Mouse (Mus musculus) gastrocnemius, postnatal 25 days (tissue): Measurements from ENCODE around the gene Gm16181. TPM values are rescaled to one million over a fixed set of nuclear protein-coding genes. Genes with fewer than 3 reads are reported as not detected.

Source experiments
- DNase-seq: peaks from one replicate; pipeline ENCODE4 v3.0.0; 2022
- total RNA-seq, 2 experiments: library from RNA; stranded (reverse); gene quantifications; 1 replicate in 1 of 2; 2 replicates in 1 of 2; pipeline ENCODE4 v1.2.3; 2021

Gm16181 gene
- total RNA-seq, 2 experiments from 2014 or later = 0.70 TPM; not detected in 1

DNA sequence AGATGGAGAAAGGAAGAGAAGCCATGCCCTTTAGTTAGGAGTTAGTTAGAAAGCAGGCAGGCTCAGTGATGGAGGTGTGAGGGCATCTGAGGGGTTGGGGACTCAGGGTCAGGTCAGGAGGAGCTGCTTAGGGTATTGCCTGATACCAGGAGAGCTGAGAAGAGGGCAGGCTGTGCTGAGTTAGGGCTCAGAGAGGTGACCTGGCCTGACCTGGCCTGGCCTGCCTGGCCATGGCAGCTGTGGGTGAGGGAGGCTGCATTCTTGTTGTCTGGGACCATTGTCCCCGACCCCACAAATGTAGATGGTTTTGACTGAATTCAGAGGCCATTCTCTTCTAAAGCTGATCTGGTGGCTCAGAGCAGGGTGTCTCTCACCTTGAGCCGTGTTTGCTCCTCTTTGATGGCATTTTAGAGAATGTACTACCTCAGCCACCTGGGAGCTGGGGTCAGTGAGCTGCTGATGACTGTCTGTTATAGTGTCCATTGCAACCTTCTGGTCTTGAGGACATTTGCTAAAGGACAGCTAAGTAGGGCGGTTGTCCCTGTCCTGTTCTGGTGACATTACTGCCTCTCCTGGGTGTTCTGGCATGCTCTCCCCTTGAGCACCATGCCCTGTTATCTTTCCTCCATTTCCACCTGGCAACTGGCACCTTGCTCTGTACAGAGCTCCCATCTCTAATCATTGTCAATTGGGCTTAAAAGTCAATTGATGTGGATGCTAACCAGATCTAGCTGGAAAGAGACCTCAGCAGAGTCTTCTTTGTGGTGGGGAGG, 29.9 kb downstream of the Gm16181 start:
- no peak for DNase-seq

DNA sequence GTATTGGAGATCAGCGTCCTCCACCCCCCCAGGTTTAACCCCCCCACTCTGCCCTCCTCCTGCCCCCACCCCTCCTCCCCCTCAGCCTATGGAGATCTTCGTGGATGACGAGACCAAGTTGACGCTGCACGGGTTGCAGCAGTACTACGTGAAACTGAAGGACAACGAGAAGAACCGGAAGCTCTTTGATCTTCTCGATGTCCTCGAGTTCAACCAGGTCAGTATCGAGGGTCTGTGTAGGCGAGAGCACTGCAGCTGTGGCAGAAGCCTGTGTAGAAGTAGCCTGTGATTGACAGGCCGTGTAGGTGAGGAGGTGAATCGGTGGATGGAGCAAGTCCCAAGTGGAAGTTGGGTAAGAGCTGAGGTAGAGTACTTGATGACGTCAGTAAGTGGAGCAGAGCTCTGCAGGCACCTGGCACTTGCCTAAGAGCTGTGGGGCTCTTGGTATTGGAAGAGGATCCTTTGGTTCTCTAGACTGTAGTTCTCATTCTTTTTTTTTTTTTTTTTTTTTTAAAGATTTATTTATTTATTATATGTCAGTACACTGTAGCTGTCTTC, 30.6 kb downstream of the Gm16181 start:
- no peak for DNase-seq

DNA sequence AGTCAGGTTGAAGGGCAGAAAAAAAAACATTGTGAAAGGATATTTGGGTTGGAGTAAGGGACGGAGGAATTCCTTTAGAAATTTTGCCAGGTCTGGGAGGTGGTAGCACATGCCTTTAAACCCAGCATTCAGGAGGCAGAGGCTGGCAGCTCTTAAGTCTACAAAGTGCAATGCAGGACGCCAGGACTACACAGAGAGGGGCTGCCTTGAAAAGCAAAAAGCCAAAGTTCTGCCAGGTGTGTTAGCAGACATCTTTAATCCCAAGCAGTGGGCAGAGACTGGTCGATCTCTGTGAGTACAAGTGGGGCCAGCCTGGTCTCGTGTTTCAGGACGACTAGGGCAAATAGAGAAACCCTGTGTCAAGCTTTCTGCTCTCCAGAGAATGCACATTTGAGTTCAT, 31.3 kb downstream of the Gm16181 start:
- no peak for DNase-seq

DNA sequence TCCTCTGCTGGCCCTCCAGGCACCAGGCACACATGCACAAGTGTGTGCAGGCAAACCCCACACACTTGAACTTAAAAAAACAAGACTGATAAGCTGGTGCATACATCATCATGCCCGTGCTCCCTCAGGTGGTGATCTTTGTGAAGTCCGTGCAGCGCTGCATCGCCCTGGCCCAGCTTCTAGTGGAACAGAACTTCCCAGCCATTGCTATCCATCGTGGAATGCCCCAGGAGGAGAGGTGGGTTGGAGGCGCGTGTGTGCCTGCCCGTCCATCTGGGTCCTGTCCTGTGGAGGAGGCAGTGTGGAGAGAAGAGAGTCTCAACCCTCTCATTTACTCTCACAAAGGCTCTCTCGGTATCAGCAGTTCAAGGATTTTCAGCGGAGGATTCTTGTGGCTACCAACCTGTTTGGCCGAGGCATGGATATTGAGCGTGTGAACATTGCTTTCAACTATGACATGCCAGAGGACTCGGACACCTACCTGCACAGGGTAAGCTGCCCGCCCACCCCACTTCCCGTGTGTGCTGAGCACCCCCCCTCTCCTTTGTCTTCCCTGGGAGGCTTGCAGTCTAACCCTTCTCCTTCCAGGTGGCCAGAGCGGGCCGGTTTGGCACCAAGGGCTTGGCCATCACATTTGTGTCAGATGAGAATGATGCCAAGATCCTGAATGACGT, 32.1 kb downstream of the Gm16181 start:
- no peak for DNase-seq

DNA sequence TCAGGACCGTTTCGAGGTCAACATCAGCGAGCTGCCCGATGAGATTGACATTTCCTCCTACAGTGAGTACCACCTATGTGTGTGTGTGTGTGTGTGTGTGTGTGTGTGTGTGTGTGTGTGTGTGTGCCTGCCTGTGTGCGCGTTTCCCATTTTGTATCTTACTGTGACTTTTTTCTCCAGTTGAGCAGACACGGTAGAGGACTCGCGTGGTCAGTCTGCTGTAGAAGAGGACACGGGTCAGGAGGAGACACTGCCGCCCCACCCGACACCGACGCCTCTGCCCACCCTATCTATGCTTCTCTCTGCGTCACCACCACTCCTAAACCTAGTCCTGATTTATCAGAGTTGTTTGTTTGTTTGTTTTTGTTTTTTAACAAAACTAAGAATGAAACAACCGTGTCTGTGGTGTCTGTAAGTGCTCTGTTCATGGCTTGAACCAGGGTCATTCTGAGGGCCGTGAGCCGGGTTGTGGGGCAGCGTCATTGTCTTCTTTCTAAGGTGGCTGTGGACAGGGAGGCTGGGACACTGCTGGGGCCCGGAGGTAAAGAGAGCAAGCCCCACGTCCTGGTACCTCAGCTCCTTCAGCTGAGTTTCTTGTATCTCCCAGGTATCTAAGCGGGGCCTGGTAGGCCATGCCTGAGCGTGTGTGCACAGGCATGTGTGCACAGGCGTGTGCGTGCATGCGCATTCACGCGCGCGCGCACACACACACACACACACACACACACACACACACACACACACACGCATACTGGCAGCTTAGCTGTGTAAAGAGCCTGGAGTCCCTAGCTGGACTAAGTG, 32.9 kb downstream of the Gm16181 start:
- no peak for DNase-seq

DNA sequence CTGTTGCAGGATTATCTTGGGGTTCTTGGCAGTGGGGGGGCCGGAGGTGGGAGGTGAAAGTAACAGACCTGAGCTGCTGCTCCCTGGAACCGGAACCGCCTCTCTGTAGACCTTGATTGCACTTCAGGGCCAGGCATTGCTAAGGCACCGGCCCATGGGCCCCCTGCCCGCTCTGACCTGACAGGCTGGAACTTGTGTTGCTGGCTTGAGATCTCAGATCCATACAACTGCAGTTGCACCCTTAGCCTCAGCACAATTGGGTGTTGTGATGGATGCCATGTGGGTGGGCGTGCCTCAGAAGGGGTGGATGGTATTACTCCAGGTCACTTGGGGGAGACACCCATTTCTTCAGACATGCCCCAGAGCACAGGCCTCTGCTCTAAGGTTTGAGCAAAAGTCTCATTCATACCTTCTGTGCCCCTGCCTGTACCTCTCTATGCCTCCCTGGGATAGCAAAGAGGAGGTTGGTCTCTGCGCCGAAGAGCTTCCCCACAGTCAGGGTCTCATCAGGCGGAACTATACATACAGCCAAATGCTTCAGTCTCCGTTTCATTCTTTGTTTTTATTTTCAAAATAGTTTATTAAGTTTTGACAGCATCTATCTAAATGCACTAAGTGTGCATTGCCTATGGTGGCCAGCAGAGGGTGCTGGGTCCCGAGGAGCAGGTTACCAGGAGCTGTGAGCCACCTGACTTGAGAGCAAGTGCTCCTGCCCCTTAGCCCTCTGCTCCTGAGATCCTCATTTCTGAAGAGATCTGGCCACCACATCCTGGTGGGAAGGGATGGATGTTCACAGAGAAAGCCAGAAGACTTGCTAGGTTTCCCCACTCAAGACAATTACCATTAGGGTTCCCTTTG, 33.8 kb downstream of the Gm16181 start:
- no peak for DNase-seq

DNA sequence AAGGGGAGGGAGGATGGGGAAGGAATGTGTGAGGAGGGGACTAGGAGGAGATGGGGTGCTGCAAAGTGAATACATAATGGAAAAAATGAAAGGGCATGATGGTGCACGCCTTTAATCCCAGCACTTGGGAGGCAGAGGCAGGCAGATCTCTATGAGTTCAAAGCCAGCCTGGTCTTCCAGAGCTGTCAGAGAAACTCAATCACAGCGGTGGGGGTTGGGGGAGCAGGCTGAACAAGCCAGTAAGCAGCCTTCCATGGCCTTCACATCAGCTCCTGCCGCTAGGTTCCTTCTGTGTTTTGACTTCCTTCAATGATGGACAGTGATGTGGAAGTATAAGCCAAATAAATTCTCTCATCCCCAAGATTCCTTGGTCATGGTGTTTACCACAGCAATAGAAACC, 34.7 kb downstream of the Gm16181 start:
- DNase-seq = no peak

DNA sequence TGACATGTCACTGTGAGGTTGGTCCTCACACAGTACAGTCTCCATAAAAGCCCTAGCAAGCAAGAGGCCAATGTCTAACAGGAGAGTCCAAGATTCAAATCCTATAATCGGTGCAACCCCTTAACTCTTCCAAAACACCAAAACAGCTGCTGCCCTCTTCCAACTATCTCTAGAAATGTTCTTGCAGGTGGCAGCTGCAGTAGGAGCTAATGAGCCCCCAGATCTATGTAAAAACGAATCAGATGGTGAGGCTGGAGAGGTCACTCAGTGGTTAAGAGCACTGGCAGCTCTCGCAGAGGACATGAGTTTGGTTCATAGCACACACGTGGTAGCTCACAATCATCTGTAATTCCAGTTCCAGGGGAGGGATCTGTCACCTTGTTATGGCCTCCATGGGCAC, 35.1 kb downstream of the Gm16181 start:
- no peak for DNase-seq

DNA sequence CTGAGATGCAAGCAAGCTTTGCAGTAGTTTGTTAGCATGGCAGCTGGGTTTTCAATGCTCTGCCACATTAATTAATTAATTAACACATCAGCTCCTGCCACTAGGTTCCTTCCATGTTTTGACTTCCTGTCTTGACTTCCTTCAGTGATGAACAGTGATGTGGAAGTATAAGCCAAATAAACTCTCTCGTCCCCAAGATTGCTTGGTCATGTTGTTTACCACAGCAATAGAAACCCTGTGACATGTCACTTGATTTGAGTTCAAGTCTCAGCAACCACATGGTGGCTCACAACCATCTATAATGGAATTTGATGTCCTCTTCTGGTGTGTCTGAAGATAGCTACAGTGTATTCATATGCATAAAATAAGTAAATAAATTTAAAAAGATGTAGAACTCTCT, 36.7 kb downstream of the Gm16181 start:
- no peak for DNase-seq

DNA sequence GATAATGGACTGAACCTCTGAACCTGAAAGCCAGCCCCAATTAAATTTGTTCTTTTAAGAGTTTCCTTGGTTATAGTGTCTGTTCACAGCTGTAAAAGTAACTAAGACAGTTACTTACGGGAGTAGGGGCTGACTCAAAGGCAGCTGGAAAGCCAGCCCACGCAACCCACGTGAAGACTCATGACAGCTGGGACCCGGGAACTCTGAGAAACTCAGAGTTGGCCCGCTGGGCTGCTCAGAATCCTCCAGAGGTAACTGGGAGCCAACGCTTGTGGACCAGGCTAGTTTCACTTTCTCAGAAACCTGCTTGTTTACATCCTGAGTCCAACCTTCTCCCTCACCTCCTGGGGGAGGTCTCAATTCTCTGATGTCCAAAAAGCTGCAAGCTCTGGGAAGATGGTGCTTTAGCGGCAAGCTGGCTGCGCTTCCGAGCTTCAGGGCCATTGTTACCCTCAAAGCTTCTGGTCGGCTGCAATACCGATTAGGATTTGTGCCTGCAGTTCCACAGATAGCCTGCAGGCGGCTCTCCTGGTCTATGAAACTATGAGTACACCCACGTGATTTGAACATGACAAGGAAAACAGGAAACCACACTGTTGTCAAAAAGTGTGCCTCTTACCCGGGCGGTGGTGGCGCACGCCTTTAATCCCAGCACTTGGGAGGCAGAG, 37.3 kb downstream of the Gm16181 start:
- DNase-seq = peak; percentile 89

DNA sequence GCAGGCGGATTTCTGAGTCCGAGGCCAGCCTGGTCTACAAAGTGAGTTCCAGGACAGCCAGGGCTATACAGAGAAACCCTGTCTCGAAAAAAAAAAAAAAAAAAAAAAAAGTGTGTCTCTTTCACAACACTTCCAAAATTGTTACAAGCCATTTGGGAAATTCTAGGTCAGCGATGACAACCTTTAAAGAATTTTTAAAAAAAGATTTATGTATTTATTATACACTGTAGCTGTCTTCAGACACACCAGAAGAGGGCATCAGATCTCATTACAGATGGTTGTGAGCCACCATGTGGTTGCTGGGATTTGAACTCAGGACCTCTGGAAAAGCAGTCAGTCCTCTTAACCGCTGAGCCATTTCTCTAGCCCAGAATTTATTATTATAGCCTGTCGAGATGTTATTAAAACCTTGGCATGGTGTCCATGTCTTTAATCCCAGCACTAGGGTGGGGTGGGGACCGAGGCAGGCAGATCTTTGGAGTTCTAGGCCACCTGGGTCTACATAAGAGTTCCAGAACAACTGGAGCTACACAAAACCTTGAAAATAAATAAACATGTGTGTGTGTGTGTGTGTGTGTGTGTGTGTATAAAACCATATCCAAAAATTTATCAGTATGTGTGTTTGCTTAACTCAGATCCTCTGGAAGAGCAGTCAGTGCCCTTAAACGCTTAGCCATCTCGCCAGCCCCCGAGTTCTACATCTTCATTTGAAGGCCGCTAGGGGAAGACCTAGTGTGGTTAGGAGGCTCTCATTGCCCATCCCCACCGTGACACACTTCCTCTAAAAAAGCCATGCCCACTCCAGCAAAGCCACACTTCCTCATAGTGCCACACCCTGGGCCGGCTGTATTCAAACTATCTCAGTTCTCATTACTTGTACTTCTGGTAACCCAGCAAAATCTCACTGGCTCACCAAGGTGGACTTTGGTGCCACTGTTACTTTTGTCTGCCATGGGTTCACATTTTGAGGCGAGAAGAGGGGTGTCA, 38.2 kb downstream of the Gm16181 start:
- peak; percentile 45 for DNase-seq

DNA sequence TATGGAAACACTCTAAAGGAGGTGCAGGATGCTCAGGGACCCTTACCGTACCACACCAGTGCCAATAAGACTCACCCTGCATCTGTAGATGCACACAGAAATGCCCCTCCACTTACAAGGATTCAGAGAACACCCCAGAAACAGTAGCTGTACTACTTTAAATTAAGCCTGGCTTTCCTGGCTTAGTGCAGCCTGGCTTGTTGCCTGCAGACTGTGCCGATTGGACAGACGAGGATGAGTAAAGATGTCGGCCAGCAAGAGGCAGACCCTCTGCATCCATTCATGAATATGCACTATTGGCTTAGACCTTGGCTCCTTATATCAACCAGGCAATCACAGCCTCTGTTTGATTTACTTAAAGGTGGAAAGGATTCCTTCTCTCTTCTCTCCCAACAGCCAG, 39.0 kb downstream of the Gm16181 start:
- no peak for DNase-seq

DNA sequence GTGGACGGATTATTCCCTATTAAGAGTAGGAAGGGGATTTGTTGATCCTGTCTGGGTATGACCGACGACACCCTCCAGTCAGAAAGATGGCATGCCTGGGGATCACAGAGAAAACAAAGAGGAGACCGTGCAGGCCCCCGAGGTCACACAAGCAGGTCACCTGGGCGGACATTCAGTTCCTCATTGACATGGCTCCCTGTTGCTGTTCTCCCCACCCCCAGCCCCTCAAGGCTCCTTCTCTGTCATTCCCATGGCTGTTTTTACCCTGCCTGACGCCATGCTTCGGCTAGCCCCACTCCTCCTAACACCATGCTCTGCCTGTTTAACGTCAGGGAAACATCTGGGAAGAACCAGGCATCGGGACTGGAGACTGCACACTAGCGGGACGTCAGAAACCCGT, 41.0 kb downstream of the Gm16181 start:
- DNase-seq = no peak

DNA sequence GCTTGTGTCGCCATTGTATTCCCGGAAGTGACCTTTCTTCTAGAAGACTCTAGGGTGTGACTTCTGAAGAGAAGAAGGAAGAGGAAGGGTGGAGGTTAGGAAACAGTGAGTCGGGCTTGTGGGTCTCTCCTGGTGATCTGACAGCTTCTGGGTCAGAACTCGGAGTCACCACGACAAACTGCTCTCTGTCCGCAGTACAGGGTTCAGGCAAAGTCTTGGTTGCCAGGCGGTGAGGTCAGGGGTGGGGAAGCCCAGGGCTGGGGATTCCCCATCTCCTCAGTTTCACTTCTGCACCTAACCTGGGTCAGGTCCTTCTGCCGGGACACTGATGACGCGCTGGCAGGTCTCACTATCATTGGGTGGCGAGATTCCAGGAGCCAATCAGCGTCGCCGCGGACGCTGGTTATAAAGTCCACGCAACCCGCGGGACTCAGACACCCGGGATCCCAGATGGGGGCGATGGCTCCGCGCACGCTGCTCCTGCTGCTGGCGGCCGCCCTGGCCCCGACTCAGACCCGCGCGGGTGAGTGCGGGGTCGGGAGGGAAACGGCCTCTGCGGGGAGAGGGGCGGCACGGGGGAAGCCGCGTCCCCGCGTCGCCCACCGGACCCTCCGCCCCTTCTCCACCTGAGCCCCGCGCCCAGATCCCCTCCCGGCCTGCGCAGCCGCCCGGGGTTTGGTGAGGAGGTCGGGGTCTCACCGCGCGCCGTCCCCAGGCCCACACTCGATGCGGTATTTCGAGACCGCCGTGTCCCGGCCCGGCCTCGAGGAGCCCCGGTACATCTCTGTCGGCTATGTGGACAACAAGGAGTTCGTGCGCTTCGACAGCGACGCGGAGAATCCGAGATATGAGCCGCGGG, 42.3 kb downstream of the Gm16181 start, which contains the start of gene H2-D1:
H2-D1 (plus strand) TSS at position 67 of the 859 bp plus-strand sequence.
- peak; percentile 94 for DNase-seq

DNA sequence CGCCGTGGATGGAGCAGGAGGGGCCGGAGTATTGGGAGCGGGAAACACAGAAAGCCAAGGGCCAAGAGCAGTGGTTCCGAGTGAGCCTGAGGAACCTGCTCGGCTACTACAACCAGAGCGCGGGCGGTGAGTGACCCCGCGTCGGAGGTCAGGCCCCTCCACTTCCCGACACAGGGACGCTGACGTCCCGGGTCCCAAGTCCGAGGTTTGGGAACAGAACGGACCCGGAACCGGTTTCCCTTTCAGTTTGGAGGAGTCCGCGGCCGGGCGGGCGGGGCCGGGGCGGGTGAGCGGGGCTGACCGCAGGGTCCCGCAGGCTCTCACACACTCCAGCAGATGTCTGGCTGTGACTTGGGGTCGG, 42.9 kb downstream of the Gm16181 start:
- no peak for DNase-seq

DNA sequence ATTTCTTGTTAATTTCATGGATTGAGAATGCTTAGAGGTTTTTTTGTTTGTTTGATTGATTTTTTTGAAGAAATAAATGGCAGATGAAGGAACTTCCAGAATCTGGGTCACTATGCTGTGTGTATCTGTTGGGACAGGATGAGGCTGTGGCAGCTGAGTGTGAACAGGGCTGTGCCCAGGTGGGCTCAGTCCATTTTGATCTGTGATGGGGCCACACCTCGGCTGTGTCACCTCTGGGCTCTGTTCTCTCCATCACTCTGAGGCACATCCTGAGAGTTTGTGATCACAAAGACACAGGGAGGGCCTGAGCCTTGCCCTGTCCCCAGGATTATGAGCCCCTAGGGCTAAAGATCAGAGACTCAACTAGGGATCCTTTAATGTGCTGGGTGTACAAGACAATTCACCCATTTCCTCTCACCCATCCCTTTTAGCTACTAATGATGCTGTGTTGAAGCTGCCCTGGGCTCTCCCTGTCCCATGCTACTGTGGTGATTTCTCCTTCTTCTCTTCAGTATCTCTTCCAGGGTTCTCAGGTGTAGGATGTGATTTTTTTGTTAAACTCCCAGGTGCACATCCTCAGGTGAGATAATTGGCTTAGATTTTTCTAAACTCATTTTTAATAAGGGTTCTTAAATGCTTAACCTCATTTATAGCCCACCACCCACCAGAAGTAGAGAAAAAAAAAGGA, 46.9 kb downstream of the Gm16181 start:
- DNase-seq = no peak

DNA sequence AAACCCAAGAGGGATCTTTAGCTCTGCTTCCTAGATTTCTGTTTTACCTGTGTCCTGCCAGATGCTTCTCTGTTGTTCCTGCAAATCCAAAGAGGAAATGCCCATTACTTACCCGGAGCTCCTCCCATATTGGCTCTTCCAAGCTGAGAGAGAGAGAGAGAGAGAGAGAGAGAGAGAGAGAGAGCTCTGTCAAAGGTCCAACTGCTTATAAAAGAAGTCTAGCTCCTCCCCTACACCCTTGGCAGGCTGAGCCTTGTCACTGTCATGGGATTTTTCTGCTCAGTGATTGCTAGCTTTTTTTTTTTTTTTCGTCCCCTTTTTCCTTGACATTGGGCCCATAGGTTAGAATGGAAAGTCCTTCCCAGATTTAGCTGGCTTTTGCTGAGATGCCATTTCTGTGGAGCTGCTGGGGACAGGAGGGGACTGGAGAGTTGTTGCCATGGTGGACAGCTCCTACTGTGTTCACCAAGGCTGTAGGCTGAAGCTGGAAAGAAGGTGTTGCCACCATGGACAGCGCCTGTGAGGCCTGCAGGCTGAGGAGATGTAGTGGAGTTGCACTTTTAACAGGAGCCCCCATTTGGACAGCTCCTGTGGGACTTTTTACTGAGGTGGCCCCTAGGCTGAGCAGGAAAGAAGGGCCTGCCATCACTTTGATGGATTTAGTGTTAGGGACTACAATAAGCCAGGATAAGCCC, 49.2 kb downstream of the Gm16181 start:
- no peak for DNase-seq

DNA sequence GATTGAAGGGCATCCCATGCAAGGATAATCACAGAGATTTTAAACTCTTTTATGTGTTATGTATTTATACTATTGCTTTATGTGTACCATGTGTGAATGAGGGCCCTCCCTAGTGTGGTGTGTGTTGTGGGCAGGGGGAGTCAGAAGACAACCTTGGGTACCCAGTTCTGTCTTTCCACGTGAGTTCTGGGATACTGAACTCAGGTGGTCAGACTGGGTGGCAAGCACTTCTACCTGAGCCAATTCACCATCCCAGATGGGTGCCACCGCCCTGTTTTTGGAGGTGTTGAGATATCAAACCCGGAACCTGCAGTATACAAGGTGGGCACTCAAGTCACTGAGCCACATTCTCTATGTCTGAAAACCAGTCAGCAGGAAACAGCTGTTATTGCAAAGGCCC, 51.6 kb downstream of the Gm16181 start:
- DNase-seq = no peak
